Mouse (Mus musculus) heart, embryonic 11.5 days (tissue): ENCODE results near the gene Synpo2. TPM values are rescaled to one million over a fixed set of nuclear protein-coding genes. Genes with fewer than 3 reads are reported as not detected.

ENCODE experiments used
- ATAC-seq: fragments of 200-750 bp; cut with Nextera tagmentation; replicated peaks from 2 replicates; pipeline ENCODE4 v1.8.0; 2017; ENCODE audit warnings: moderate library complexity; ENCODE audit not compliant: insufficient number of reproducible peaks, low FRiP score, low TSS enrichment
- H3K27ac ChIP-seq: fragments of 300-500 bp; sonication (generic); 2 replicates; pipeline ENCODE4 v1.5.1; 2014; ENCODE audit warnings: mild to moderate bottlenecking, low read depth, low read length
- H3K27me3 ChIP-seq: fragments of 300-500 bp; sonication (generic); 2 replicates; pipeline ENCODE4 v1.6.1; 2014; ENCODE audit warnings: mild to moderate bottlenecking, low read length, mixed read lengths; ENCODE audit not compliant: control insufficient read depth, insufficient read depth
- H3K36me3 ChIP-seq: fragments of 300-500 bp; sonication (generic); 2 replicates; pipeline ENCODE4 v1.6.1; 2014; ENCODE audit warnings: mild to moderate bottlenecking, low read length, moderate library complexity, mixed read lengths; ENCODE audit not compliant: control insufficient read depth, insufficient read depth
- H3K4me1 ChIP-seq: fragments of 300-500 bp; sonication (generic); 2 replicates; pipeline ENCODE4 v1.6.1; 2014; ENCODE audit warnings: low read length; ENCODE audit not compliant: control insufficient read depth, insufficient read depth
- H3K4me2 ChIP-seq: fragments of 300-500 bp; sonication (generic); 2 replicates; pipeline ENCODE4 v1.6.1; 2014; ENCODE audit warnings: mild to moderate bottlenecking, moderate library complexity
- H3K4me3 ChIP-seq: fragments of 300-500 bp; sonication (generic); 2 replicates; pipeline ENCODE4 v1.5.1; 2014; ENCODE audit warnings: low read depth, low read length
- H3K9ac ChIP-seq: fragments of 300-500 bp; sonication (generic); 2 replicates; pipeline ENCODE4 v1.6.1; 2014; ENCODE audit warnings: mild to moderate bottlenecking, low read depth, low read length, moderate library complexity
- H3K9me3 ChIP-seq: fragments of 300-500 bp; sonication (generic); replicated peaks from 2 replicates; pipeline ENCODE4 v1.6.1; 2016; ENCODE audit warnings: low read length; ENCODE audit not compliant: control insufficient read depth
- WGBS: fragments of 180-500 bp; shearing (Covaris S2); extraction: QIAGEN DNeasy Blood & Tissue Kit; methylation state at CpG from one replicate; pipeline ENCODE4 v1.1.7; 2014; ENCODE audit not compliant: insufficient replicate concordance; 5-methylcytosine and 5-hydroxymethylcytosine counted together
- polyA plus RNA-seq: library from polyadenylated mRNA; unstranded; fragments of >200 nt; fragmentation: Nextera tagmentation; extraction: Ambion mirVana; gene quantifications from 2 replicates; pipeline ENCODE4 v1.2.1, GENCODE M21; 2014

Synpo2 gene
- polyA plus RNA-seq, 1 experiment from 2014 or later, result 21.8 TPM

GRCm38 (mm10) chr3:123179041-123179440 is 56.9 kb downstream of the Synpo2 start:
- ATAC-seq, result no peak
- Histone ChIP-seq H3K9me3 (no peaks in the 10 kb centered on the region), H3K9ac (no peak overlapping the region), H3K4me2 (no peak overlapping the region), H3K36me3 (no peaks in the 10 kb centered on the region), H3K4me3 (no peak overlapping the region), H3K27ac (no peak overlapping the region), H3K4me1 (peaks cover 3% of the 10 kb centered on the region), H3K27me3 (no peaks in the 10 kb centered on the region)
- 86% methylated on average over 5 of the region's 5 CpGs for WGBS

- 72% methylated on average over 4 of the region's 4 CpGs for WGBS
Measured at GRCm38 (mm10) chr3:123178420-123178819, 57.5 kb downstream of the Synpo2 start.

GRCm38 (mm10) chr3:123176366-123177334 is 59.3 kb downstream of the Synpo2 start:
- 62% methylated on average over 19 of the region's 19 CpGs for WGBS
- no peak overlapping the region for H3K9ac ChIP-seq
- peak overlapping the region; percentile 30; the same call in 1 of the 2 replicates for H3K27ac ChIP-seq
- no peaks in the 10 kb centered on the region for H3K9me3 ChIP-seq
- H3K4me2 ChIP-seq, result 0 out of 2 replicates have a peak overlapping the region, but pooled peaks have one; percentile 3
- no peaks in the 10 kb centered on the region for H3K27me3 ChIP-seq
- peaks cover 10% of the 10 kb centered on the region for H3K4me1 ChIP-seq
- H3K36me3 ChIP-seq, result no peaks in the 10 kb centered on the region
- no peak for ATAC-seq
- no peak overlapping the region for H3K4me3 ChIP-seq

More at GRCm38 (mm10) chr3:123178420-123178819, 57.5 kb downstream of the Synpo2 start:
- no peak overlapping the region for H3K9ac ChIP-seq
- no peak overlapping the region for H3K4me2 ChIP-seq
- no peaks in the 10 kb centered on the region for H3K9me3 ChIP-seq
- no peak overlapping the region for H3K4me3 ChIP-seq
- no peak for ATAC-seq
- no peaks in the 10 kb centered on the region for H3K36me3 ChIP-seq
- H3K4me1 ChIP-seq, result peaks cover 6% of the 10 kb centered on the region
- no peaks in the 10 kb centered on the region for H3K27me3 ChIP-seq
- H3K27ac ChIP-seq, result no peak overlapping the region

GRCm38 (mm10) chr3:123175142-123175541 is 60.8 kb downstream of the Synpo2 start:
- 77% methylated on average over 7 of the region's 7 CpGs for WGBS
- Histone ChIP-seq H3K27me3 (no peaks in the 10 kb centered on the region), H3K9ac (no peak overlapping the region), H3K4me3 (no peak overlapping the region), H3K4me1 (peaks cover 10% of the 10 kb centered on the region), H3K27ac (no peak overlapping the region), H3K9me3 (no peaks in the 10 kb centered on the region), H3K4me2 (no peak overlapping the region), H3K36me3 (no peaks in the 10 kb centered on the region)
- no peak for ATAC-seq

GRCm38 (mm10) chr3:123174379-123174697 is 61.6 kb downstream of the Synpo2 start:
- Histone ChIP-seq H3K4me1 (peaks cover 10% of the 10 kb centered on the region), H3K27me3 (no peaks in the 10 kb centered on the region), H3K4me2 (no peak overlapping the region), H3K9ac (0 out of 2 replicates have a peak overlapping the region, but pooled peaks have one; percentile 36), H3K36me3 (no peaks in the 10 kb centered on the region), H3K27ac (peak overlapping the region; percentile 57; the same call in 1 of the 2 replicates), H3K4me3 (no peak overlapping the region), H3K9me3 (no peaks in the 10 kb centered on the region)
- no peak for ATAC-seq
- 83% methylated on average over 8 of the region's 8 CpGs for WGBS

GRCm38 (mm10) chr3:123173553-123174378 is 62.2 kb downstream of the Synpo2 start:
- peaks cover 10% of the 10 kb centered on the region for H3K4me1 ChIP-seq
- H3K27me3 ChIP-seq, result no peaks in the 10 kb centered on the region
- H3K9ac ChIP-seq, result 0 out of 2 replicates have a peak overlapping the region, but pooled peaks have one; percentile 36
- no peaks in the 10 kb centered on the region for H3K9me3 ChIP-seq
- WGBS, result 58% methylated on average over 21 of the region's 21 CpGs
- no peak overlapping the region for H3K4me3 ChIP-seq
- 0 out of 2 replicates have a peak overlapping the region, but pooled peaks have one; percentile 7 for H3K4me2 ChIP-seq
- no peaks in the 10 kb centered on the region for H3K36me3 ChIP-seq
- H3K27ac ChIP-seq, result peak overlapping the region; percentile 57
- no peak for ATAC-seq

- Histone ChIP-seq H3K36me3 (no peaks in the 10 kb centered on the region), H3K4me1 (peaks cover 10% of the 10 kb centered on the region), H3K4me2 (no peak overlapping the region), H3K9ac (no peak overlapping the region), H3K4me3 (no peak overlapping the region), H3K27ac (no peak overlapping the region), H3K9me3 (no peaks in the 10 kb centered on the region), H3K27me3 (no peaks in the 10 kb centered on the region)
- WGBS, result 77% methylated on average over 5 of the region's 5 CpGs
- ATAC-seq, result no peak
Measured at GRCm38 (mm10) chr3:123172151-123172550, 63.8 kb downstream of the Synpo2 start.

- Histone ChIP-seq H3K4me2 (no peak overlapping the region), H3K27ac (no peak overlapping the region), H3K4me3 (no peak overlapping the region), H3K36me3 (no peaks in the 10 kb centered on the region), H3K9me3 (no peaks in the 10 kb centered on the region), H3K4me1 (peaks cover 26% of the 10 kb centered on the region), H3K27me3 (no peaks in the 10 kb centered on the region), H3K9ac (no peak overlapping the region)
- no peak for ATAC-seq
- WGBS, result 68% methylated on average over 4 of the region's 4 CpGs
Measured at GRCm38 (mm10) chr3:123169398-123169797, 66.6 kb downstream of the Synpo2 start.
